Mouse (Mus musculus) heart, adult 2 months (tissue): ENCODE results near the gene Htr2c.

ENCODE experiments used
- CTCF ChIP-seq: fragments of 200-600 bp; IDR thresholded peaks from 2 replicates; pipeline ENCODE4 v1.8.1; 2022; ENCODE audit warnings: antibody characterized with exemption, mild to moderate bottlenecking, moderate library complexity
- EP300 ChIP-seq: fragments of 200-500 bp; IDR thresholded peaks from 2 replicates; pipeline ENCODE4 v1.6.1; 2011; ENCODE audit warnings: low read depth, low read length, control low read depth; ENCODE audit not compliant: insufficient read depth

GRCm38 (mm10) chrX:146962914-146963547, 718 bp downstream of the Htr2c start:
- TF ChIP-seq CTCF (no peak), EP300 (no peak)
